Mouse (Mus musculus) heart, embryonic 13.5 days (tissue): ENCODE measurements around the gene Gm7982. TPM values are rescaled to one million over a fixed set of nuclear protein-coding genes. Genes with fewer than 3 reads are reported as not detected.
"Not testable (repeated sequence)": the region's sequence is repeated elsewhere in the genome, so short reads cannot be mapped to it uniquely, and the experiment has no call there.

Source experiments
- ATAC-seq: fragments of 200-750 bp; cut with Nextera tagmentation; 2 replicates; pipeline ENCODE4 v1.8.0; 2017; ENCODE audit warnings: moderate TSS enrichment; ENCODE audit not compliant: insufficient number of reproducible peaks, low FRiP score, low TSS enrichment; ENCODE audit errors: extremely low read depth
- H3K27ac ChIP-seq: fragments of 300-500 bp; sonication (generic); replicated peaks from 2 replicates; pipeline ENCODE4 v1.5.1; 2015; ENCODE audit warnings: moderate library complexity, mild to moderate bottlenecking, inconsistent platforms
- H3K27me3 ChIP-seq: fragments of 300-500 bp; sonication (generic); replicated peaks from 2 replicates; pipeline ENCODE4 v1.6.1; 2015; ENCODE audit warnings: mild to moderate bottlenecking, inconsistent platforms
- H3K36me3 ChIP-seq: fragments of 300-500 bp; sonication (generic); 2 replicates; pipeline ENCODE4 v1.6.1; 2015; ENCODE audit warnings: mild to moderate bottlenecking, inconsistent platforms
- H3K4me1 ChIP-seq: fragments of 300-500 bp; sonication (generic); 2 replicates; pipeline ENCODE4 v1.6.1; 2015; ENCODE audit warnings: inconsistent platforms
- H3K4me2 ChIP-seq: fragments of 300-500 bp; sonication (generic); 2 replicates; pipeline ENCODE4 v1.6.1; 2015; ENCODE audit warnings: inconsistent platforms, mild to moderate bottlenecking, moderate library complexity
- H3K4me3 ChIP-seq: fragments of 300-500 bp; sonication (generic); 2 replicates; pipeline ENCODE4 v1.5.1; 2015; ENCODE audit warnings: moderate library complexity, mild to moderate bottlenecking, inconsistent platforms
- H3K9ac ChIP-seq: fragments of 300-500 bp; sonication (generic); 2 replicates; pipeline ENCODE4 v1.6.1; 2015; ENCODE audit warnings: inconsistent platforms, mild to moderate bottlenecking, moderate library complexity
- H3K9me3 ChIP-seq: fragments of 300-500 bp; sonication (generic); 2 replicates; pipeline ENCODE4 v1.6.1; 2016; ENCODE audit warnings: inconsistent platforms
- WGBS: fragments of 180-500 bp; shearing (Covaris S2); methylation state at CpG from one replicate; pipeline ENCODE4 v1.1.7; 2015; ENCODE audit warnings: mixed read lengths; 5-methylcytosine and 5-hydroxymethylcytosine counted together
- polyA plus RNA-seq: library from polyadenylated mRNA; unstranded; fragments of >200 nt; fragmentation: Nextera tagmentation; extraction: Ambion mirVana; gene quantifications from 2 replicates; pipeline ENCODE4 v1.2.1, GENCODE M21; 2015

Gene Gm7982
- not detected in 2 replicates for polyA plus RNA-seq

DNA sequence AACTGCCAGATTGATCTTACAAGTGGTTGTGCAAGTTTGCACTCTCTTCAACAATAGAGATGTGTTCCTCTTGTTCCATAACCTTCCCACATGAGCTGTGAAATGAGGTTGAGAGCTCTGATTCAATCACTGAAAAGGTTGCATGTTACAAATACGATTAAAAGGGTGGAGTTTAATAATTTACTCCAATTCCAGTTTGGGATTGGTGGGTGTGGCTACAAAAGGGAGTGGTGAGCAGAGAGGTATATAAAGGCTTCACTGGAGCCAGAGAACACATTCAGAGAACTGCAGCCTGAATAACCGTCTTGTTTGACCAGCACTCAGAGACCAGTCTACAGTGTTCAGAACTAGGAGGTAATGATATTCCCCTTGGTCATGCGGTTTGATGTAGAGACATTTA lies at the start of gene Gm7982:
Gene Gm7982, plus strand, starts transcription at position 301 of the 400 bp plus-strand sequence.
- WGBS, result no CpG with 5 or more reads among the region's 3 CpGs
- not testable (repeated sequence) for H3K4me1 ChIP-seq, H3K36me3 ChIP-seq, H3K9me3 ChIP-seq, H3K4me3 ChIP-seq, H3K27ac ChIP-seq, H3K27me3 ChIP-seq, ATAC-seq, H3K4me2 ChIP-seq, H3K9ac ChIP-seq

DNA sequence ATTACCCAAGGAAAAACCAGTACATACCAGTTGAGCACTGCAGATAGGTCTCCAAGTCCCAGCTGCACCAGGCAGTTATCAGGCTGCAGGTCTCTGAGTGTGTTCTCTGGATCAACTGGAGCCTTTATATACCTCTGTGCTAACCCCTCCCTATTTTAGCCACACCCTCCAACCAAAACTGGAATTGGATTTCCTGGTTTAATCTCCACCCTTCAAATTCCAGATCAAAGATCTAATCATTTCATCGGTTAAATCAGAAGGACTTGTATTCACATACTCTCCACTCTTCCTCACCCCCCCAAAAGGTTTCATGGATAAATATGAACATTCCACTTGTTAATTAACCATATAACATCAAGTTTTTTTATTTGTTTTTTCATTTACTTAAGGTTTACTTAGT lies 5.7 kb upstream of the Gm7982 start, which contains the start of gene Gm7978:
Gene Gm7978, minus strand, starts transcription at position 101 of the 400 bp plus-strand sequence.
- not testable (repeated sequence) for H3K27ac ChIP-seq, H3K4me1 ChIP-seq, H3K4me3 ChIP-seq, ATAC-seq, H3K9ac ChIP-seq, H3K36me3 ChIP-seq, H3K27me3 ChIP-seq, H3K9me3 ChIP-seq, H3K4me2 ChIP-seq
- no CpG with 5 or more reads among the region's 1 CpGs for WGBS

DNA sequence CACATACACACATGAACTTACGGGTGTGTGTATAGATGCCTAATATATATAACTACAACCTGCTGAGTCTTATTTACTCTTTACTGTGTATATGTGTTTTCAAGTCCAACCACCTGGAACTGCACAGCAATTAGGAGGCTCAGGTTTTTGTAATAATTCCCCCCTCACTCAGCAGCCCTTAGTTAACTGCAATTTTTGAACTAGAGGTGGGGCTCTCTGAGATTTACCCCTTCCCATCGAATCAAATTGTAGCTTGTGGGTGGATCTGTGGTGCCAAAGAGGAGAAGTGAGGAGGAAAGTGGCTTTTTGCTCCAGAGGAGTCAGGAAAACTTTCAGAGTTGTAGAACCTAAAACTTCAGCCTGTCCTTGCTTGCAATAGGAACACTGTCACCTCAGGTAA lies 33.9 kb downstream of the Gm7982 start, which contains the start of gene E330014E10Rik:
Gene E330014E10Rik, plus strand, starts transcription at position 301 of the 400 bp plus-strand sequence.
- not testable (repeated sequence) for H3K4me1 ChIP-seq, H3K36me3 ChIP-seq, H3K9me3 ChIP-seq, ATAC-seq, H3K4me2 ChIP-seq, H3K27me3 ChIP-seq, H3K27ac ChIP-seq, H3K9ac ChIP-seq, H3K4me3 ChIP-seq
- no CpG with 5 or more reads among the region's 2 CpGs for WGBS

Other genes starting within 250 kb of the Gm7982 start
- not detected in 2 replicates for gene Gm3286, start 231.3 kb upstream of the Gm7982 start, polyA plus RNA-seq
- gene Gm7971, start 147.1 kb upstream of the Gm7982 start, polyA plus RNA-seq, result not detected in 2 replicates
- not detected in 2 replicates for gene Gm7978, start 5.8 kb upstream of the Gm7982 start, polyA plus RNA-seq
- not detected in 2 replicates for gene E330014E10Rik, start 34.0 kb downstream of the Gm7982 start, polyA plus RNA-seq
- 2.4 and 5.3 TPM in 2 replicates for gene Cxcl13, start 214.9 kb downstream of the Gm7982 start, polyA plus RNA-seq